Mouse (Mus musculus) neutrophil, adult 5-6 weeks (primary cell): ENCODE data around the gene Abca17. TPM values are rescaled to one million over a fixed set of nuclear protein-coding genes. Genes with fewer than 3 reads are reported as not detected.
A peak's percentile ranks its signal among the peaks of the same experiment; 100 is the strongest.

ENCODE experiments used
- ATAC-seq: fragments of 151-379, 151-347 bp; 2 replicates; pipeline ENCODE4 v1.8.0; 2017; ENCODE audit warnings: mild to moderate bottlenecking, moderate TSS enrichment; ENCODE audit not compliant: insufficient number of reproducible peaks, poor library complexity, low FRiP score, severe bottlenecking; ENCODE audit errors: extremely low read depth
- total RNA-seq: library from RNA; stranded (forward); fragments of 200-1000 nt; gene quantifications from 2 replicates; pipeline ENCODE4 v1.2.3, GENCODE M21; 2017

The Abca17 gene
- total RNA-seq, 1 experiment from 2014 or later = 0.23 TPM

- ATAC-seq = peak; percentile 99
These were observed 99.4 kb downstream of the Abca17 start, which contains the start of gene Ccnf for GRCm38 (mm10) chr17:24251320-24252069. Gene Ccnf, minus strand, starts transcription at chr17:24251484.

GRCm38 (mm10) chr17:24250988-24251319, 99.9 kb downstream of the Abca17 start:
- no peak for ATAC-seq

- ATAC-seq = no peak
These were observed 102.2 kb downstream of the Abca17 start for GRCm38 (mm10) chr17:24248641-24249040.

- no peak for ATAC-seq
These were observed 106.8 kb downstream of the Abca17 start for GRCm38 (mm10) chr17:24244061-24244460.

GRCm38 (mm10) chr17:24243311-24243969, 107.4 kb downstream of the Abca17 start:
- ATAC-seq = peak; percentile 50; the same call in 1 of the 2 replicates

- ATAC-seq = no peak
These were observed 113.9 kb downstream of the Abca17 start for GRCm38 (mm10) chr17:24236921-24237320.

GRCm38 (mm10) chr17:24236479-24236878, 114.4 kb downstream of the Abca17 start:
- ATAC-seq = no peak

- ATAC-seq = no peak
These were observed 122.9 kb downstream of the Abca17 start for GRCm38 (mm10) chr17:24227941-24228340.

- ATAC-seq = no peak
These were observed 124.1 kb downstream of the Abca17 start for GRCm38 (mm10) chr17:24226721-24227120.

GRCm38 (mm10) chr17:24225851-24226250, 125.0 kb downstream of the Abca17 start:
- ATAC-seq = no peak

- ATAC-seq = no peak
These were observed 126.1 kb downstream of the Abca17 start for GRCm38 (mm10) chr17:24224741-24225140.

- no peak for ATAC-seq
These were observed 127.4 kb downstream of the Abca17 start for GRCm38 (mm10) chr17:24223513-24223912.

GRCm38 (mm10) chr17:24222653-24223052, 128.2 kb downstream of the Abca17 start:
- ATAC-seq = no peak

GRCm38 (mm10) chr17:24220435-24221411, 130.1 kb downstream of the Abca17 start, which contains the start of gene Tedc2:
Gene Tedc2, minus strand, starts transcription at chr17:24220851.
- ATAC-seq = peak; percentile 95

GRCm38 (mm10) chr17:24216836-24217235, 134.0 kb downstream of the Abca17 start:
- no peak for ATAC-seq

Other genes with a start within 250 kb of the Abca17 start
- gene Pdpk1, start 200.1 kb downstream of the Abca17 start, total RNA-seq = 57.5 and 63.3 TPM in 2 replicates
- gene Amdhd2, start 187.3 kb downstream of the Abca17 start, total RNA-seq = 45.5 and 49.4 TPM in 2 replicates
- 98.2 and 104 TPM in 2 replicates for gene Atp6v0c, start 181.4 kb downstream of the Abca17 start, total RNA-seq
- gene Tbc1d24, start 145.5 kb downstream of the Abca17 start, total RNA-seq = 0.35 and 0.37 TPM in 2 replicates
- not detected in 2 replicates for gene Ntn3, start 141.5 kb downstream of the Abca17 start, total RNA-seq
- 5.6 and 8.8 TPM in 2 replicates for gene Tedc2, start 130.2 kb downstream of the Abca17 start, total RNA-seq
- gene Ccnf, start 99.6 kb downstream of the Abca17 start, total RNA-seq = 2.5 and 3.0 TPM in 2 replicates
- gene Abca3, start 882 bp upstream of the Abca17 start, total RNA-seq = 29.5 and 31.3 TPM in 2 replicates
- gene Rnps1, start 63.5 kb upstream of the Abca17 start, total RNA-seq = 98.5 and 117 TPM in 2 replicates
- 17.2 and 23.1 TPM in 2 replicates for gene Eci1, start 75.6 kb upstream of the Abca17 start, total RNA-seq
- 5.6 and 9.1 TPM in 2 replicates for gene Dnase1l2, start 92.0 kb upstream of the Abca17 start, total RNA-seq
- 61.6 and 65.3 TPM in 2 replicates for gene E4f1, start 119.2 kb upstream of the Abca17 start, total RNA-seq
- 8.7 and 8.8 TPM in 2 replicates for gene Pgp, start 119.3 kb upstream of the Abca17 start, total RNA-seq
- gene Bricd5, start 122.8 kb upstream of the Abca17 start, total RNA-seq = not detected in 2 replicates
- 12.2 and 17.8 TPM in 2 replicates for gene Mlst8, start 128.0 kb upstream of the Abca17 start, total RNA-seq
- gene Caskin1, start 137.5 kb upstream of the Abca17 start, total RNA-seq = not detected in 2 replicates
- gene Traf7, start 176.9 kb upstream of the Abca17 start, total RNA-seq = 107 and 118 TPM in 2 replicates
- gene Rab26, start 183.1 kb upstream of the Abca17 start, total RNA-seq = 2.0 TPM in 1 of 2 replicates, not detected in the other
- gene Pkd1, start 198.8 kb upstream of the Abca17 start, total RNA-seq = 23.3 and 27.6 TPM in 2 replicates